ENCODE assay signal across 16 mouse cellular contexts in genomic region chr13:116173866-116174265, GRCm38 (mm10).
DNase-seq lines count a peak whose midpoint lies in the region.
"Had no signal": no experiment of that assay in that cellular context is flagged by ENCODE, and none has a peak within 500 bp of the region (broad histone marks: within the 10 kb centered on the region; RNA-seq: fewer than 3 reads in every experiment).

No protein-coding gene starts in this region.

- intact Hi-C loops in gastrocnemius, postnatal 36 days (cut with DNase I), result no loop called here

- peak; percentile 7 for DNase-seq in gastrocnemius, adult 18-20 months (ENCODE audit: low spot score)
- no peak for DNase-seq in gastrocnemius, postnatal 36 days
- DNase-seq in 3T3-L1 (ENCODE audit: low read depth, low spot score) (peak; percentile 37), adipocyte (ENCODE audit: low spot score) (peak; percentile 80)
- DNase-seq in skeletal muscle tissue, adult 2 months (ENCODE audit: low read depth, low spot score), result peak; percentile 36
- no peak for DNase-seq in heart, adult 8-10 months (ENCODE audit: low spot score)
- DNase-seq in right cerebral cortex, adult 18-20 months, result no peak
- DNase-seq: adrenal gland, adult 8-10 months; adrenal gland, postnatal 14 days; adrenal gland, postnatal 36 days; cerebellum, adult 11-12 months; cerebellum, adult 2 months; cerebellum, adult 9-10 months; cerebellum, postnatal 10 days; cerebellum, postnatal 25 days; forebrain, postnatal 0 days had no signal

Comparison
In these comparisons a context has a peak if more than half of its experiments do, and no peak if none do; other contexts are left out.
1. DNase-seq: peak in gastrocnemius, adult 18-20 months (single experiment), 3T3-L1 (single experiment), adipocyte (single experiment) and skeletal muscle tissue, adult 2 months (single experiment); none in gastrocnemius, postnatal 36 days (0 of 2), heart, adult 8-10 months (single experiment) and right cerebral cortex, adult 18-20 months (single experiment).